Mouse (Mus musculus) erythroblast, embryonic 14.5 days (primary cell): ENCODE results near the gene Pla2g1b.

Experiments used
- GATA1 ChIP-seq: IDR thresholded peaks from 2 replicates; pipeline ENCODE4 v1.6.1; 2012; ENCODE audit warnings: low read length, inconsistent platforms, mixed read lengths
- TAL1 ChIP-seq: IDR thresholded peaks from 3 replicates; pipeline ENCODE4 v1.6.1; 2012; ENCODE audit warnings: low read length, inconsistent platforms, mixed read lengths

- no peak for TF ChIP-seq TAL1
- TF ChIP-seq GATA1 = no peak
Observed at GRCm38 (mm10) chr5:115479561-115479960, 13.5 kb downstream of the Pla2g1b start.
